Mouse (Mus musculus) kidney, adult 2 months (tissue): Measurements from ENCODE around the gene Ccdc120. TPM values are rescaled to one million over a fixed set of nuclear protein-coding genes. Genes with fewer than 3 reads are reported as not detected.

Source experiments
- DNase-seq: peaks from one replicate; pipeline ENCODE4 v3.0.0; 2021
- H3K27ac ChIP-seq: fragments of 200-500 bp; 2 replicates; pipeline ENCODE4 v1.5.1; 2012; ENCODE audit warnings: low read depth, low read length, control low read depth, inconsistent platforms; ENCODE audit not compliant: insufficient read depth
- H3K27me3 ChIP-seq: fragments of 200-500 bp; replicated peaks from 2 replicates; pipeline ENCODE4 v1.6.1; 2012; ENCODE audit warnings: mild to moderate bottlenecking, moderate library complexity, low read length, inconsistent platforms; ENCODE audit not compliant: control insufficient read depth, insufficient read depth
- H3K36me3 ChIP-seq: fragments of 200-500 bp; 2 replicates; pipeline ENCODE4 v1.6.1; 2012; ENCODE audit warnings: mild to moderate bottlenecking, moderate library complexity, low read length, inconsistent platforms; ENCODE audit not compliant: control insufficient read depth, insufficient read depth
- H3K4me1 ChIP-seq: fragments of 200-500 bp; 2 replicates; pipeline ENCODE4 v1.6.1; 2011; ENCODE audit warnings: low read length; ENCODE audit not compliant: control insufficient read depth, insufficient read depth
- H3K4me3 ChIP-seq: fragments of 200-500 bp; 2 replicates; pipeline ENCODE4 v1.5.1; 2011; ENCODE audit warnings: mild to moderate bottlenecking, low read depth, low read length, control low read depth; ENCODE audit not compliant: insufficient read depth
- CTCF ChIP-seq: fragments of 200-500 bp; conservative IDR thresholded peaks from 2 replicates; pipeline ENCODE4 v1.5.1; 2011; ENCODE audit warnings: low read depth, mild to moderate bottlenecking, control low read depth, low read length, moderate library complexity, mixed read lengths; ENCODE audit not compliant: insufficient read depth, insufficient read length
- POLR2A ChIP-seq: fragments of 200-500 bp; IDR thresholded peaks from one replicate; pipeline ENCODE4 v1.6.1; 2011; ENCODE audit warnings: low read depth, low read length, control low read depth
- WGBS: fragments of 180-500 bp; shearing (Covaris S2); methylation state at CpG from one replicate; pipeline ENCODE4 v1.1.7; 2018; 5-methylcytosine and 5-hydroxymethylcytosine counted together
- polyA plus RNA-seq: library from polyadenylated mRNA; depleted of rRNA; stranded (reverse); fragments of >200 nt; gene quantifications from 2 replicates; pipeline ENCODE4 v1.2.3, GENCODE M21; 2012; rRNA removed

The Ccdc120 gene
- polyA plus RNA-seq, 1 experiment, result 8.3 TPM

DNA sequence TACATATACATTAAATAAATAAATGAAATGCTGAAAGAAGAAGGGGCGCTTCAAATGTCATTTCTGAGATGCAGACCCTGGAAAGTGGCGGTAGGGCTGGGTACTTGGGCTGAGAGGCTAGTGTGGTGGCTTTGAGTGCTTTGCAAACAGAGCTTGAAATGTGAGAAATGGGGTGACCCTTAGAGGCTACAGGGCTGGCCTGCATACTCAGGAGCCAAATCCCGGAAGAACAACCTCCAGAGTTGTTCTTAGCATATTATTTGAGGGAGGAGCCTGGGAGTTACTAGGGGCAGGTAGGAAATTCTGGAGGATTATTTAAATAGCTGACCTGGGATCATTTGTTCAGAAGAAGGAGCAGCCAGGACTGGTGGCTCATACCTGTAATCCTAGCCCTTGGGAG is 60.2 kb downstream of the Ccdc120 start:
- WGBS, result 71% methylated on average over 3 of the region's 3 CpGs
- DNase-seq, result no peak
- H3K36me3 ChIP-seq, result no peaks in the 10 kb centered on the region
- TF ChIP-seq POLR2A (no peak), CTCF (no peak)
- no peaks in the 10 kb centered on the region for H3K27me3 ChIP-seq
- no peak overlapping the region for H3K27ac ChIP-seq
- H3K4me1 ChIP-seq, result no peaks in the 10 kb centered on the region
- H3K4me3 ChIP-seq, result no peak overlapping the region

DNA sequence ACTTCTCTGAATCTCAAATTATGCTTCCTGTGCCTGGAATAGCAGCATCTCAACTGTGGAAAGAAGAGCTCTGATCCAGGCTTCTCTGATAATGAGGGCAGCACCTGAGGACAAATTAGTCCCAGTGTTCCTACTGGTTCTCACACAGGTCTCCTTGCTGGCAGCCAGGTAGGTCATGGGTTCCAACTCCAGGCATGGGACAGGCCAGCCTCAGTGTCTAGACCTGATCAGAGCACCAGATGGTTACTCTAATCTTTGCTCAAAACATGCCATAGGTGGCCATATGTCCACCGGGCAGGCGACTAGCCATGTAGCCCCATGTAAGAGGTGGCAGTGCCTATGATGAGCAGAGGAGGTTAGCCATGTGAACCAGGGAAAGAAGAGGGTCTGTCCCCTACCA is 62.4 kb downstream of the Ccdc120 start:
- Histone ChIP-seq H3K4me1 (no peaks in the 10 kb centered on the region), H3K27me3 (no peaks in the 10 kb centered on the region), H3K27ac (no peak overlapping the region), H3K4me3 (no peak overlapping the region), H3K36me3 (no peaks in the 10 kb centered on the region)
- 100% methylated on average over 2 of the region's 2 CpGs for WGBS
- no peak for DNase-seq
- TF ChIP-seq POLR2A (no peak), CTCF (no peak)

Other genes with a start within 250 kb of the Ccdc120 start
- 0.08 and 0.92 TPM in 2 replicates for gene Foxp3, start 177.3 kb downstream of the Ccdc120 start, polyA plus RNA-seq
- gene Ppp1r3f, start 176.6 kb downstream of the Ccdc120 start, polyA plus RNA-seq, result 1.2 and 1.6 TPM in 2 replicates
- 25.3 and 26.6 TPM in 2 replicates for gene Ccdc22, start 145.4 kb downstream of the Ccdc120 start, polyA plus RNA-seq
- 0.03 TPM in 1 of 2 replicates, not detected in the other for gene Cacna1f, start 143.8 kb downstream of the Ccdc120 start, polyA plus RNA-seq
- 8.0 and 9.2 TPM in 2 replicates for gene Syp, start 112.4 kb downstream of the Ccdc120 start, polyA plus RNA-seq
- 8.9 and 9.2 TPM in 2 replicates for gene Prickle3, start 93.6 kb downstream of the Ccdc120 start, polyA plus RNA-seq
- 72.2 and 74.1 TPM in 2 replicates for gene Plp2, start 79.5 kb downstream of the Ccdc120 start, polyA plus RNA-seq
- gene Magix, start 69.7 kb downstream of the Ccdc120 start, polyA plus RNA-seq, result 17.4 and 22.1 TPM in 2 replicates
- gene Gpkow, start 53.8 kb downstream of the Ccdc120 start, polyA plus RNA-seq, result 8.2 and 10.9 TPM in 2 replicates
- gene Wdr45, start 36.6 kb downstream of the Ccdc120 start, polyA plus RNA-seq, result 73.1 and 76.9 TPM in 2 replicates
- gene Gm45208, start 28.7 kb downstream of the Ccdc120 start, polyA plus RNA-seq, result 0.23 and 0.28 TPM in 2 replicates
- 33.8 and 40.9 TPM in 2 replicates for gene Praf2, start 22.5 kb downstream of the Ccdc120 start, polyA plus RNA-seq
- gene Tfe3, start 11.7 kb upstream of the Ccdc120 start, polyA plus RNA-seq, result 18.8 and 20.1 TPM in 2 replicates
- gene Gripap1, start 38.9 kb upstream of the Ccdc120 start, polyA plus RNA-seq, result 25.5 and 30.3 TPM in 2 replicates
- 0.48 and 0.53 TPM in 2 replicates for gene Kcnd1, start 71.4 kb upstream of the Ccdc120 start, polyA plus RNA-seq
- gene Otud5, start 90.5 kb upstream of the Ccdc120 start, polyA plus RNA-seq, result 26.8 and 30.4 TPM in 2 replicates
- gene Pim2, start 127.4 kb upstream of the Ccdc120 start, polyA plus RNA-seq, result 11.4 and 11.5 TPM in 2 replicates
- gene Slc35a2, start 133.1 kb upstream of the Ccdc120 start, polyA plus RNA-seq, result 50.0 and 50.1 TPM in 2 replicates
- gene Pqbp1, start 148.4 kb upstream of the Ccdc120 start, polyA plus RNA-seq, result 45.7 and 58.0 TPM in 2 replicates
- 47.0 and 60.9 TPM in 2 replicates for gene Timm17b, start 148.5 kb upstream of the Ccdc120 start, polyA plus RNA-seq
- not detected in 2 replicates for gene Gm10491, start 156.9 kb upstream of the Ccdc120 start, polyA plus RNA-seq
- gene Gm10490, start 158.6 kb upstream of the Ccdc120 start, polyA plus RNA-seq, result not detected in 2 replicates
- 0.62 and 0.91 TPM in 2 replicates for gene Pcsk1n, start 168.9 kb upstream of the Ccdc120 start, polyA plus RNA-seq
- gene Eras, start 177.7 kb upstream of the Ccdc120 start, polyA plus RNA-seq, result not detected in 2 replicates
- gene Hdac6, start 197.0 kb upstream of the Ccdc120 start, polyA plus RNA-seq, result 65.1 and 86.2 TPM in 2 replicates
- 0.09 and 0.15 TPM in 2 replicates for gene Gata1, start 227.2 kb upstream of the Ccdc120 start, polyA plus RNA-seq